Mouse (Mus musculus) neural tube, embryonic 14.5 days (tissue): Measurements from ENCODE around the gene Sox8. TPM values are rescaled to one million over a fixed set of nuclear protein-coding genes. Genes with fewer than 3 reads are reported as not detected.

Source experiments
- ATAC-seq: fragments of 200-750 bp; cut with Nextera tagmentation; 2 replicates; pipeline ENCODE4 v1.8.0; 2017; ENCODE audit warnings: low read depth, mild to moderate bottlenecking, moderate TSS enrichment, moderate library complexity
- H3K27ac ChIP-seq: fragments of 300-500 bp; sonication (generic); 2 replicates; pipeline ENCODE4 v1.5.1; 2014; ENCODE audit warnings: low read depth, mild to moderate bottlenecking, control low read depth, low read length, moderate library complexity, mixed read lengths
- H3K27me3 ChIP-seq: fragments of 300-500 bp; sonication (generic); 2 replicates; pipeline ENCODE4 v1.6.1; 2014; ENCODE audit warnings: low read length; ENCODE audit not compliant: control insufficient read depth, insufficient read depth
- H3K36me3 ChIP-seq: fragments of 300-500 bp; sonication (generic); 2 replicates; pipeline ENCODE4 v1.6.1; 2014; ENCODE audit warnings: low read length, mixed read lengths; ENCODE audit not compliant: control insufficient read depth, insufficient read depth
- H3K4me1 ChIP-seq: fragments of 300-500 bp; sonication (generic); 2 replicates; pipeline ENCODE4 v1.6.1; 2014; ENCODE audit warnings: low read length; ENCODE audit not compliant: control insufficient read depth, insufficient read depth
- H3K4me2 ChIP-seq: fragments of 300-500 bp; sonication (generic); 2 replicates; pipeline ENCODE4 v1.6.1; 2014; ENCODE audit warnings: mild to moderate bottlenecking, low read depth, low read length, control low read depth
- H3K4me3 ChIP-seq: fragments of 300-500 bp; sonication (generic); 2 replicates; pipeline ENCODE4 v1.5.1; 2014; ENCODE audit warnings: low read depth, low read length, control low read depth, mixed read lengths
- H3K9ac ChIP-seq: fragments of 300-500 bp; sonication (generic); replicated peaks from 2 replicates; pipeline ENCODE4 v1.6.1; 2014; ENCODE audit warnings: low read depth, mild to moderate bottlenecking, control low read depth, low read length, mixed read lengths
- H3K9me3 ChIP-seq: fragments of 300-500 bp; sonication (generic); 2 replicates; pipeline ENCODE4 v1.6.1; 2016; ENCODE audit warnings: low read length; ENCODE audit not compliant: control insufficient read depth
- WGBS: fragments of 180-500 bp; shearing (Covaris S2); extraction: QIAGEN DNeasy Blood & Tissue Kit; methylation state at CpG from one replicate; pipeline ENCODE4 v1.1.7; 2014; 5-methylcytosine and 5-hydroxymethylcytosine counted together
- polyA plus RNA-seq: library from polyadenylated mRNA; unstranded; fragments of >200 nt; fragmentation: Nextera tagmentation; extraction: Ambion mirVana; gene quantifications from 2 replicates; pipeline ENCODE4 v1.2.1, GENCODE M21; 2014

The Sox8 gene
- polyA plus RNA-seq, 1 experiment from 2014 or later: 17.5 TPM

DNA sequence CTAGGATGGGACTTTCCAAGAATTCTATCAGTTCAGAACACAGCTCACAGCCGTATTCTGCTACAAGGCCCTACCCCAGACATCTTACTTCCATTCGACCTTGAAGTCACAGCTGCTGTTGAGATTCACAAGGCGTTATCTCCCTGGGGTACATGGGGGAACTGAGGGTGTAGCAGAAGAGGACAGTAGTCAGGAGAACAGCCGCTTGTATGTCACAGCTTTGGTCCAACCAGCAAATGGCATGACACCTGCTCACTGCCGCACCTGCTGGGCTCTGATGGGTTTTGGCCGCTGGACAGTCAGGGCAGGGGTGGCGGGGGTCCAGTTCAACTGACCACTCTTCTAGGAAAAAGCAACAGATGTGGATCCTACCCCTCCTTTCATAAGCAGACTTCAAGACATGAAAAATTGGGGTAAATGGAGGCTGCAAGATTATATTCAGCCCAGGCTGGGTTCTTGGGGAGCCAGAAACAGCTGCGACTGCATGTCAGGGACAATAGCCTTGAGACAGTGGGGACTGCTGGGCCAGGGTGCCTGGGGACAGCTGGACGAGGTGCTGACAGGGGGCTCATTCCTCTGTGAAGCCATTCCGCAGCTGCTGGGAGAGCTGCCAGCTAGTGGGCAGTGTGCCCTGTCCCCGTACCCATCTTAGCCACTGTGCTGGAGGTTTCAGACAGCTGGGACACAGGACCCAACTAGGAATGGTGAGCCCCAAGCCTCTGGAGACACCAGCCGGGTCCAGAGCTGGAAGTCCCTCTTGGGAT is 4.9 kb upstream of the Sox8 start:
- H3K4me1 ChIP-seq: peaks cover 14% of the 10 kb centered on the region; the same call in 1 of the 2 replicates
- H3K27ac ChIP-seq: no peak overlapping the region
- no peaks in the 10 kb centered on the region for H3K9me3 ChIP-seq
- no peaks in the 10 kb centered on the region for H3K36me3 ChIP-seq
- H3K27me3 ChIP-seq: peaks cover 3% of the 10 kb centered on the region; the same call in 1 of the 2 replicates
- no peak for ATAC-seq
- H3K4me3 ChIP-seq: no peak overlapping the region
- 62% methylated on average over 12 of the region's 12 CpGs for WGBS
- H3K4me2 ChIP-seq: no peak overlapping the region
- no peak overlapping the region for H3K9ac ChIP-seq

DNA sequence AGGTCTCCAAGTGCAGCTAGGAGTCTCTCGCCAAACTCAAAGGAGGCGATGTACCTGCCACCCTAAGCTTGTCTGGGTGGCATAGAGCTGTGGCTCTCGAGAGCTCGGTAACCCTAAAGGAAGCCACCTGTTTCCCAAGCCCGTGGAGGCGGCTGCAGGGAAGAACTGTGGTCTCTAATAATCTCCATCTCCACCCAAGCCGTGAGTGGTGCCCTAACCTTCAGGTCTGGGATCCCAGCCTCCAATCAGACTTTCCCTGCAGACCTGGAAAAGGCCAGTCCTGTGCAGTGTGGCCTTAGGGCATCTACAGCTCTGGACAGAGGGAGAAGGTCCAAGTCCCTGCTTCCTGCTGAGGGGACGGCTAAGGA is 951 bp upstream of the Sox8 start:
- ATAC-seq: no peak
- Histone ChIP-seq H3K27me3 (peaks cover 11% of the 10 kb centered on the region), H3K9me3 (no peaks in the 10 kb centered on the region), H3K4me3 (peak overlapping the region; percentile 46), H3K4me1 (peaks cover 17% of the 10 kb centered on the region; the same call in 1 of the 2 replicates), H3K9ac (peak overlapping the region; percentile 51), H3K36me3 (no peaks in the 10 kb centered on the region), H3K27ac (no peak overlapping the region), H3K4me2 (peak overlapping the region; percentile 93)
- 9% methylated on average over 8 of the region's 8 CpGs for WGBS

DNA sequence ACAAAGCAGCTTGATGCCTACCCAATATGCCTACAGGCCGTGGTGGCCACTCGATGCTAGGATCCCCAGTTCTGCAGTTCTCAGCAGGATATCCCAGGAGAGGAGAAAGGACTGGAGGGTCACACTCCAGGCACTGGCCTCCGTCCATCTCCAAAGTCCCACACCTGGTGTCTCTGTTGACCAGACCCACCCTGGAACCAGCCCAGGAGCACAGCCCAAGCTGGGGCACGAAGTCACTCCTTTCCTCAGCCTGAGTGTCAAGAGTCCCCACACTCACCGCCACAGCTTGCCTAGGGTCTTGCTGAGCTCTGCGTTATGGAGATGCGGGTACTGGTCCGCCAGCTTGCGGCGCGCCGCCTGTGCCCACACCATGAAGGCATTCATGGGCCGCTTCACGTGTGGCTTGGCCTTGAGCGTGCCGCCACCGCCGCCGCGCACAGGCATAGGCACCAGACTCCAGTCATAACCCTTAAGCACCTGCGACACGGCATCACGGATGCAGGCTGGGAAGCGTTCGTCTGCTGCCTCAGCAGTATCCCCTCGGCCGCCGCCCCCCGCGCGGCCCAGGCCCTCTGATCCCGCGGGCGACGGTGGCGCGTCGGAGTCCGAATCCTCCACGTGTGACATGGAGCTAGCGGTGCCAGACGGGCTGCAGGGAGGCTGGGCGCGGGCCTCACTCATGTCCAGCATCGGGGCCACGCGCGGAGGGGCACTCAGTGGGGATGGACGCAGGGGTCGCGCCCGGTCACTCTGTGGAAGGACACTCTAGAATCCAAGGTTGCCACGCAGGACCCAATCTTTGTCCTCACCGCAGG is 446 bp downstream of the Sox8 start:
- peak overlapping the region; percentile 59 for H3K9ac ChIP-seq
- H3K9me3 ChIP-seq: no peaks in the 10 kb centered on the region
- peak overlapping the region; percentile 46 for H3K4me3 ChIP-seq
- H3K27me3 ChIP-seq: peaks cover 11% of the 10 kb centered on the region
- peaks cover 13% of the 10 kb centered on the region; the same call in 1 of the 2 replicates for H3K4me1 ChIP-seq
- ATAC-seq: 0 out of 2 replicates have a peak, but pooled peaks have one; percentile 2
- peak overlapping the region; percentile 93 for H3K4me2 ChIP-seq
- H3K36me3 ChIP-seq: no peaks in the 10 kb centered on the region
- WGBS: 2% methylated on average over 49 of the region's 54 CpGs
- 0 out of 2 replicates have a peak overlapping the region, but pooled peaks have one; percentile 16 for H3K27ac ChIP-seq

DNA sequence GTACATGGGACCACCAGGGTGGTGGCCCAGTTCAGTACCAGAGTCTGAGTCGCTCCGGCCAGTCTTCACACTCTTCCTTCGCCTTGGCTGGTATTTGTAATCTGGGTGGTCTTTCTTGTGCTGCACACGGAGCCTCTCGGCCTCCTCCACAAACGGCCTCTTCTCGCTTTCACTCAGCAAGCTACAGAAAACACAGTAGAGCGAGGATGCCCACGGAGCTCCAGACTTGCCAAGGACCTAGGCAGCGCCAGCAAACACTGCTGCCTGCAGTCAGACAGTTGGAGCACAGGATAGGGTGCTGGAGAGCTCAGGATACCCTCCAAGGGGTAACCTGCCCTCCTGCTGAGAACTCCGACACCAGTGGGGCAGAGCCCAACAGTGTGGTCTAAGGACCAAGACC is 1.6 kb downstream of the Sox8 start:
- Histone ChIP-seq H3K4me2 (peak overlapping the region; percentile 93; the same call in 1 of the 2 replicates), H3K27ac (no peak overlapping the region), H3K36me3 (no peaks in the 10 kb centered on the region), H3K9me3 (no peaks in the 10 kb centered on the region), H3K4me1 (peaks cover 17% of the 10 kb centered on the region; the same call in 1 of the 2 replicates), H3K9ac (peak overlapping the region; percentile 39; the same call in 1 of the 2 replicates), H3K27me3 (peaks cover 11% of the 10 kb centered on the region), H3K4me3 (peak overlapping the region; percentile 46)
- WGBS: 72% methylated on average over 11 of the region's 11 CpGs
- ATAC-seq: no peak

DNA sequence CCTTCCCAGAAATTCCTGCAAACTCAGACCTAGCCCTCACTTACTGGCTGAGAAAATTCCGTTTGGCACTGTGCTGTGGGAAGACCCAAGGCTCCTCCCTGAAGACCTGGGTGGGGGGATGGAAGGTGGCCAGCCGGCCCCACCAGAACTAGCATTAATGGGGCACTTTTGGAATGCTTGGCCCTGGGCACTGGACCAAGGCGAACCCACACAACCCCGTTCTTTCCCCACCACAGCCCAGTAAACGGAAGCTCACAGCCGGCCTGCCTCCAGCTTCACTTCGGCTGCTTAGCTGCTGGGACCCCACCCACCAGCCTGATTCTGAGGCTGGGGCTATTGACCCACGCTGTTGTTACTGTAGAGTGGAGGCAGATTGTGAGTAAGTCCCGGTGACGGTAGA is 2.3 kb downstream of the Sox8 start:
- Histone ChIP-seq H3K36me3 (no peaks in the 10 kb centered on the region), H3K4me2 (peak overlapping the region; percentile 26), H3K9me3 (no peaks in the 10 kb centered on the region), H3K27me3 (peaks cover 11% of the 10 kb centered on the region), H3K4me1 (peaks cover 17% of the 10 kb centered on the region; the same call in 1 of the 2 replicates), H3K27ac (no peak overlapping the region; the same call in 1 of the 2 replicates), H3K4me3 (peak overlapping the region; percentile 46; the same call in 1 of the 2 replicates), H3K9ac (0 out of 2 replicates have a peak overlapping the region, but pooled peaks have one; percentile 21)
- WGBS: 40% methylated on average over 10 of the region's 10 CpGs
- 0 out of 2 replicates have a peak, but pooled peaks have one; percentile 5 for ATAC-seq

DNA sequence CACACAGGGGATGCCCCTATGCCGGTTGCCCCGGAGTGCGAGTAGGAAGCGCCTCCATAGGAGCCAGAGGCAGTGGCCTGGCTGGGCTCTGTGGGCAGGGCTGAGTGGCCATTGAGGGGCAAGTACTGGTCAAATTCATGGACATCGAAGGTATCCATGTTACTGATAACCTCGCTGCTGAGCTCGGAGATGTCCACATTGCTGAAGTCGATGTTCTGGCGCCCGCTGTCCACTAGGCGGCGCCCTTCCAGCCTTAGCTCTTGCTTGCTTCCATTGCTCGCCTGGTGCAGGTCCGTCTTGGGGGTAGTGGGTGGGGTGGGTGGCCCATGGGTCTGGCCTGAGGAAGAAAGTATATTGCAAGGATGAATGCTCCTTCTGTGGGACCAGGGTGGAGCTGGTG is 2.7 kb downstream of the Sox8 start:
- H3K27ac ChIP-seq: peak overlapping the region; percentile 28; the same call in 1 of the 2 replicates
- 23% methylated on average over 14 of the region's 14 CpGs for WGBS
- H3K4me3 ChIP-seq: no peak overlapping the region
- H3K27me3 ChIP-seq: peaks cover 11% of the 10 kb centered on the region
- no peak for ATAC-seq
- peak overlapping the region; percentile 26 for H3K4me2 ChIP-seq
- peak overlapping the region; percentile 25 for H3K9ac ChIP-seq
- H3K36me3 ChIP-seq: no peaks in the 10 kb centered on the region
- H3K4me1 ChIP-seq: peaks cover 17% of the 10 kb centered on the region; the same call in 1 of the 2 replicates
- H3K9me3 ChIP-seq: no peaks in the 10 kb centered on the region

DNA sequence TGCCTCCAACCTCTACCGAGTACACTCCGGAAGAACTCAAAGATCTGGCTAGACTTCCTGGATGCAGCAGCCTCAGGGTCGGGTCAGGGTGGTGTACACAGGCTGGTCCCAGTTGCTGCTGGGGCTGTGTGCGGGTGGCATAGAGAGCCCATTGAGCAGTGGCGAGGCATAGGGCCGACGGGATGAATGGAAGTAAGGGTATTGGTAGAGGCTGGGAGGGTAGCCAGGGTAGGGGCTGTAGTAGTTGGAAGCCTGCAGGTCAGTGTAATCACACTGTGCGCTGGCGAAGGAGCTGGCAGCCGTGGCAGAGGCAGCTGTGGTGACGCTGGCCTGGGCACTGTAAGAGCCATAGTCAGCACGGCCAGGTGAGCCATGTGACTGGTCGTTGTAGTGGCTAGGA is 3.2 kb downstream of the Sox8 start:
- Histone ChIP-seq H3K9ac (peak overlapping the region; percentile 25; the same call in 1 of the 2 replicates), H3K9me3 (no peaks in the 10 kb centered on the region), H3K4me3 (0 out of 2 replicates have a peak overlapping the region, but pooled peaks have one; percentile 1), H3K27me3 (peaks cover 11% of the 10 kb centered on the region), H3K4me2 (peak overlapping the region; percentile 26; the same call in 1 of the 2 replicates), H3K36me3 (no peaks in the 10 kb centered on the region), H3K27ac (peak overlapping the region; percentile 28; the same call in 1 of the 2 replicates), H3K4me1 (peaks cover 17% of the 10 kb centered on the region; the same call in 1 of the 2 replicates)
- WGBS: 79% methylated on average over 13 of the region's 13 CpGs
- no peak for ATAC-seq

DNA sequence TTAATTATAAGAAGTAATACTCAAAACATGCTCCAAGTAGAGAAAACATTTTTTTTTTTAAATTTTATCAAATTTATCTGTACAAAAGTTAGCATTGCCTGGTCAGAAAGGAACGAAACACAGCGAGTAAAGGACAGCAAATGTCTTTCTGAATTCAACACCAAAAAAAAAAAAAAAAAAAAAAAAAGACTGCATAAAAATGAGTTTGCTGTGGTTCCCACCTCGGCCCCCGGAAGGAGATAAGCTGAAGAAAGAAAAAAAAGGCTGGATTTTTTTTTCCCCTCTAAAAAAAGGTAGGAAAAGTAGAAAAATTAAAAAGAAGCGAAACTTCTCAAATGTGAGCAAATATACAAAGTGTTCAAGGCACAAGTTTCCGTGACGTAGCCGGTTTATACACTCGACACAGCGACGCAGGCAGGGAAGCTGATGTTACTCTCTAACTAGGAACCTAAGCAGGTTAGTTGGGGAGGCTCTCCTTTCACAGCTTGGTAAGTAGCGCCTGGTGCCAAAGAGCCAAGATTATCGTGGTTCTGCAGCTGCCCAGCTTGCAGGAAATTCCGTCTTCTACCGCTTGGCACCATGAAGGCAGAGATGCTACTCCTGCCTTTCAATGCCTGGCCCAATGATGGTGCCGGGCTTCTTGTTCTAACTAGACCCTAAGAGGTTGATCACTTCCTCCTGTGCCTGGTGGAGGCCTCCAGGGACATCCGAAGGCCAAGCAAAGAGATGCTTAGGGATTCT is 4.5 kb downstream of the Sox8 start:
- no peaks in the 10 kb centered on the region for H3K9me3 ChIP-seq
- peaks cover 13% of the 10 kb centered on the region; the same call in 1 of the 2 replicates for H3K4me1 ChIP-seq
- 78% methylated on average over 17 of the region's 17 CpGs for WGBS
- no peak for ATAC-seq
- no peak overlapping the region for H3K27ac ChIP-seq
- H3K4me2 ChIP-seq: peak overlapping the region; percentile 15; the same call in 1 of the 2 replicates
- H3K4me3 ChIP-seq: no peak overlapping the region
- peaks cover 11% of the 10 kb centered on the region for H3K27me3 ChIP-seq
- no peaks in the 10 kb centered on the region for H3K36me3 ChIP-seq
- no peak overlapping the region for H3K9ac ChIP-seq
